Mouse (Mus musculus) brain, adult 2 months (tissue): ENCODE measurements at regions not wholly inside any gene's neighbourhood (a gene's known extent, or its start where the extent isn't known, plus 50 kb on each side); places are given as distances from the start of the nearest gene placed in this dataset.
"Not testable (repeated sequence)": the region's sequence is repeated elsewhere in the genome, so short reads cannot be mapped to it uniquely, and the experiment has no call there.

ENCODE experiments used
- DNase-seq: peaks from one replicate; pipeline ENCODE4 v3.0.0; 2011; ENCODE audit warnings: low read depth, low spot score

DNA sequence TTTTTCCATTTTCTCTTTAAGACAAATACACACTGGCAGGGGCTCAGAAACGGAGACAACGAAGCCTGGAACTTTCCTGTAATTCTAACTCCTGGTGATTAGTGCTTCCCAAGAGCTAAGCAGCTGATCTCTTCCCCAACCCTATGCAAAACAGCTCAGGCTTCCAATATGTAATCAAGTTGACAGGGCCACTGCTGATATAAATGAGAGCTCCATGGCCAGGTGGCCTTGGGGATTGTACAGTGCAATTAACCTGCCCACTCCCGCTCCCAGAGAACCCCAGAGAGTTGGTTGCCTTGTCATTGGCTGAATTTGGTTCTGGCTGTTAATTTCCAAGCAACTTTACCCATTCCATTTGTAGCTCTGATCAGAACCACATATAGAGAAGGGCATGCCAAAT, 67.8 kb downstream of the 4933415F23Rik start:
- peak; percentile 5 for DNase-seq

DNA sequence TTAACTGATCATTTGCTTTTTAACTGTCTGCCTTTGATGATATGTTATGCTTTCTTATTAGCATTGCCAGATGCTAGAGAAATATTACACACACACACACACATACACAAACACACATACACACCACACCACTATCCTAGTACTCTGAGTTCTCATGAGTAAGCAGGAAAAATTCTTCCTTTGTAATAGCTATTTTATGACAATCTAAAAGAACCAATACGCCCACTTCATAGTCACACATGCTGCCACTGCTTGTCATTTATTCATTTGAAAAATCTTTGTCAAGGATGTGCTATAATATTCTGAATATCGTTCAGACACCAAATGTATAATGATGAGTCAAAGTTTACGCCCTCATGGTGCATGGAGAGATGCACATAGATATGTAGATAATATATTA, 78.5 kb downstream of the 4933415F23Rik start:
- peak; percentile 21 for DNase-seq

DNA sequence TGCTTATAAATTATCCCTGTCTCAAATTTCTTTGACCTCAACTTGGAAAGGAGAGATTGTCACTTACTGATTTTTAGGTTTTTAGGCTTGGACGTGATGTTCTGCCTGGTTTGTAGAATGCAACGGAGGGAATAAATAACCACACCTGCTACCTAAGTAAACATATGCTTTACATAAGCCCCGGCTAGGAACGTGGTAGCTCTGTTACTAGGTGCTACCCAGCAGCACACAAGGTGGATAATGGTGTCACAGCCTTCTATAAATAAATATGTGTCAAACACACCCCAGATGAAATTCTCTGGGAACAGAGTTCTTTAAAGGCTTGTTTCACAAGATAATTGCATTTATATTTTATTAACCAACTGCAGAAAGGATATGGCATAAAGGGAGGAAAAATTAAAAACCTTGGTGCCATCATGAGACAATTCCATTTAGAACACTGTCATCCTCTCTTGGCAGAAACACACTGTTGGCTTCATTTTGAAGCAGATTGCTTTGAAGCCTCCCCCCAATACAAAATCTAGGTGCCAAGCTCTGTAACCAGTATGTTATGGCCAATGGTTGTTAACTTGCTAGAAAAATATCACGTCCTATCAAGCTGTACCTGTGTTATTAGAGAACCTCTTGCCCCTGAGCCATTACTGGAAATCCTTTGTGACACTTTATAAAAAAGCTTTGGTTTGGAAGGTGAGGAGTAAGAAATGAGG, 94.1 kb downstream of the 4933415F23Rik start:
- DNase-seq = peak; percentile 96

DNA sequence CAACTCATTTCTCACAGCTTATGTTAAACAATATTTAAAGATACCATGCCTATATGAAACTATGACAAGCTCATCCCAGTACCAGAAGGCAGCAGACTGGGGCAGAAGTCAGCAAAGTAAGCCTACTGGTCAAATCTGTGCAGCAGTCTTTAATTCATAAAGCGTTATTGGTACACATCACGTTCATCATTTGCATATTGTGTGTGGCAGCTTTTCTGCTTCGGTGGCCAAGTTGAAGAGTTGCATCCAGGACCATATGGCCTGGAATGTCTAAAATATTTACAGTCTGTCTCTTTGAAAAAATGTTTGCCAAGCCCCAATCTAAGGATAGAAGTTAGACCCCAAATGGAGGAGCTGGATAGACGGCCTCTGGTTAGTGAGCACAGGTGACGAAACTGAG, 97.2 kb downstream of the 4933415F23Rik start:
- DNase-seq = peak; percentile 67

DNA sequence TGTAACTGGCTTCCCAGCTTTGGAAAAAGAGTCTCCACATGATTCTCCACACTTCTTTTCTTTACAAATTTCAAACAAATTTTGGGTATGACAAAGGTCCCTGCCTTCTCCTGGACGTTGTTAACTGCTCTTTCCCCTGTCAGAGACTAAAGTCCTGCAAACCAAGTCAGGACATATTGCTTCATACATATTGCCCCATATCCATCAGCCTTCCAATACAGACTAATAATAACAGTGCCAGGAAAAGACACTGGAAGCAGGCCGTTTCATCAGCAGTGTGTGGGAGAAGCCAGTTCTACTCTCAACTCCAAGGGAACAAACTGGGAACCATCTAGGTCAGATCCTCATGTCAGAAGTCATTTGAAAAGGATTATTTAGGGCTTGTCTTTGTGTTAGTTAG, 105.4 kb downstream of the 4933415F23Rik start:
- no peak for DNase-seq

DNA sequence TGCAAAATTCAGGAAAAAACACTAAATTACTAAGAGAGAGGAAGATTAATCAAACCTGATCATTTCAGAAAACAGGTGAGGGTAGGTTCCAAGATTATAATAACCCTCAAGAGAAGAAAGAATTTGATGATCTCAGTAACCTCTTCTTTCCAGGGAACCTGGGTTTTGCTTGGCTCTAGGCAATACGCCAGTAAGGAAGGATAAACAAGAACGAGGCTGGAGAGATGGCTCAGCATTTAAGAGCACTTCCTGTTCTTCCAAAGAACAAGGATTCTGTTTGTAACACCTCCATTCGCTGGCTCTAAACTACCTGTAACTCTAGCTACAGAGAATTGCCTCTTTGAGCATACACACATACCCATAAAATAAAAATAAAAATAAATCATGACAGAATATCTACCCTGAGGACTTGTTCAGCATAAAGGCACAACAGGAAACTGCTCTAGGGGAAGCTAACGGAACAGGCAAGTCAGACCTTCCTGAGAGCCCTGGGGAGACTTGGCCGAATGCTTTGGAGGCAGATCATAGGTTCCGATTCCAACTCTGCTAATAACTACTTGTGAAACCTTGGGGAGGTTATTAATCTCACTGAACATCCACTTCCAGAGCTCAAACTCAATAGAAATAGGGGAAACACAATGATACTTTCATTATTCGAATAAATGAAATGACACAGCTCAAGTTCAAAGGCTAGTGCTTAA, 112.4 kb downstream of the 4933415F23Rik start:
- DNase-seq = peak; percentile 69

DNA sequence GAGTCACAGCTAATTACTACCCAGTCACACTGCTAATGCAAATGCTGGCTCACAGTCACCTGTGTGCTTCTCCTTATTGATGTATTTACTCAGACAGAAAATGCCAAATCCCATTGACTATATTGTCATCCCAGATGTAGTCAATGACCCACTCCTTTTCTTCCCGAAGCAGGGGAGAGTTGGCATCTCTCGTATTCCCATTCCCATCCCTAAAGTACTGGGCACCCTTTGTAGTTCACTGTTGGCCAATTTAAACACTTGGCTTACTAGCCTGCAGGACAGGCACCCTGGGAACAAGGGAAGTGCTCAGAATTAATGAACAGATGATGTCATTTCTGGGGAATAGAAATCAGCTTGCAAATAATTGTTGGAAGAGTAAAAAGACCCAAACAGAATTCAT, 114.5 kb downstream of the 4933415F23Rik start:
- peak; percentile 76 for DNase-seq

DNA sequence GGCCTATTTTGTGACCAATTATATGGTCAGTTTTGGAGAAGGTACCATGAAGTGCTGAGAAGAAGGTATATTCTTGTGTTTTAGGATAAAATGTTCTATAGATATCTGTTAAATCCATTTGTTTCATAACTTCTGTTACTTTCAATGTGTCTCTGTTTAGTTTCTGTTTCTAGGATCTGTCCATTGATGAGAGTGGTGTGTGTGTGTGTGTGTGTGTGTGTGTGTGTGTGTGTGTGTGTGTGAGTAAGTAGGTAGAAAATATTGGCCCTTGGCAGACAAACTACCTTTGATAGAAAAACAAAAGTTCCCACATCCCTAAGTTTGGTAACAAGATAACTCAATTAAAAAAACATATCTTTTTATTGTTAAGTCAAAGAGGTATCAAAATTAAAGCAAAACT, 117.8 kb downstream of the 4933415F23Rik start:
- not testable (repeated sequence) for DNase-seq

DNA sequence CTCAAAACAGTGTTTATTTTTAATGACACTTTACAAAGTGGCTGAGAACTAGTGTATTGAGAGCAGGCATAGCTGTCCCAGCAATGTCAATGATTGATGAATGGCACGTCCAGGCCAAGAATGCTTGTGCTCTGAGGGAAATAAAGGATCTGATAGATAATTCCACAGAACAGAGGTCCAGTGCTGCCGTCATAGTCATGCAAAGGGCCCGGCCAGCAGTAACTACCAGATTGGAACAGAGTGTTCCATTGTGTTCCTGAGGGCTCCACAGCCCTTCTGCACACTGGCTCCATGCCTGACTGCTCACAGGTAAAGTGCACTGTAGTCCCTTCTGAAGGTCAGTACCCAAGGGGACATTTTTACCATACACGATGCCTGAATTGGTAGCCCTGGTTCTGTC, 127.1 kb downstream of the 4933415F23Rik start:
- DNase-seq = no peak

DNA sequence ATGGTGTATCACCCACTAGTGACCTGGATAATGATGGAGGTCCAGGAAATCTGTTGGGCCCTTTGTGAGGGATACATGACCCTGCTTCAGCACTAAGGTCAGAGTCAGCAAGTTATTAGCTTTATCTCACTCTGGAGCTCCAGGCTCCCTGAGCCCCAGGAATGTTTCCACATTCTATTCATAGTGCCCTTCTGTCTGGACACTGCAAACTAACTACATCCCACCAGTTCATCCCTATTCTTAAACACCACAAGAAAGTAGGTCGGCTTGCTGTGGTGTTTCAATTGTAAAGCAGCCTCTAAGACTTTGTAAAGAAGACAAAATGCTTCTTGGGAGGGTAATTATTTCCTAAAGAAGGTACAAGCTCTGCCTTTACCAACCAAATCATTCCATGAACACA, 138.2 kb upstream of the Rims1 start:
- peak; percentile 43 for DNase-seq

DNA sequence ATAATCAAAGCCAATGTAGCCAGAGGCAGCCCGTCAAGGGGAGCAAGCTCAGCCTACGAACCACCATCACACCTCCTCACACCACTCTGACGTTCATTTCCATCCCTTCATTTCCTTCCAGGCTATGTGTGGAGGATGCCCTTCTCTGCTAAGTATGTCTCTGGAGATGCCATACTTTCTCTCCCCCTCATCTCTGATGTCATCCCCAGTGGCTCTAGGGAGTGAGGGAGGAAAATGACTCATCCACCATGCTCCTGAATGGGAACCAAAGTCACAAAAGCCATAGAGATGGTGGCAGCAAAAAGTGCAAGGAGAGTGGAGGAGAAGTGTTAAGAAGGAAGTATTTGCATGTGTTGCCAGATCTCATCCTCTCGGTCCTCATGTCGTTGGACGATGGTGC, 134.0 kb upstream of the Rims1 start:
- peak; percentile 85 for DNase-seq

DNA sequence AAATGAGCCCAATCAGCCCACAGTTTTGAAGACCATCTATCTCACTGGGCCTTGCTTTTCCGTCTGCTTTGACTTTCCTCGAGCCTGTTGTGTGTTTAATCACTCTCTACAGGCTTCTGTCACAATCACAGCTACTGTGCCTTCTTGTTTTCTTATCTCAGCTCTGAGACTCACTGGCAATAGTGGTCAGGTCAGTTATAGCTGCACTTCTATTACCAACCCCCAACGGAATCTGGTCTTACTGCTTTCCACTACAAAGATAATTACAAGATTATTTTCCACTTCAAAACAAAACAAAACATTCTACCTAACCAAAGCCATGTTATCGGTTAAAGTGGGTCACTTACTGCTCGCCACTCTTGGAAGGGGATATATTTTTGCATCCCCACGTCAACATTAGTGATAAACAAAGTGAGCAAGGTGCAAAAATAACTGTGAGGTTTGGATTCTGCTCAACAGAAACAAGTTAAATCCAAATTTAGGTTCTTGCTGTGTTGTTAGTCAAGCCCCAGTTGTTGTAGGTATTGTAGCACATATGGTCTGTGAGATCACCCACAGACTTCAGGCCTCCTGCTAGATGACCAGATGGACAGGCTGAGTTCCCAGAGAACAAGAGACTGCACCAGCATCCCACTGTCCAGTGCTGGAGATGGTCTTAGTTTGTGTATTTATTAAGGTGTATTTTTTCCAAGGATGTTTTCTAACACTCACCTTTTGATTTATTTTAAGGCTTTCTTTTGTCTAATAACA, 125.5 kb upstream of the Rims1 start:
- DNase-seq = peak; percentile 98

DNA sequence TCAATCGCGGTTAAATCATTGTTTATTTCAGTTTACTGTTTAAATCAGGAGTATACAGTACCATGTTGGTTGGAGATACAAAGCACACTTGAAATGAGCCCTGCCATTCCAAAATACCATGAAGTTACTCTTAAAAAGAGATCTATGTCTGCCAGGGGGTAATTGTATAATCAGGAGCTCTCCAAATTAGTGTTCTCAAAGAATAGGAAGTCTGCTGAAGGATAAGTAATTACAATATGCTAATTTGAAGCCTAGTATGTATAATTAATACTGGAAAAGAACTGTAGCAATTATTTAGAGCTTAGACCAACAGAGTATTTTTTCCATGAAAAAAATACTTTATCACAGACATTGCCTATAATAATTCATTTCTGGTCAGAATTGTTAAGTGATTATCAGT, 97.2 kb upstream of the Rims1 start:
- DNase-seq = no peak

DNA sequence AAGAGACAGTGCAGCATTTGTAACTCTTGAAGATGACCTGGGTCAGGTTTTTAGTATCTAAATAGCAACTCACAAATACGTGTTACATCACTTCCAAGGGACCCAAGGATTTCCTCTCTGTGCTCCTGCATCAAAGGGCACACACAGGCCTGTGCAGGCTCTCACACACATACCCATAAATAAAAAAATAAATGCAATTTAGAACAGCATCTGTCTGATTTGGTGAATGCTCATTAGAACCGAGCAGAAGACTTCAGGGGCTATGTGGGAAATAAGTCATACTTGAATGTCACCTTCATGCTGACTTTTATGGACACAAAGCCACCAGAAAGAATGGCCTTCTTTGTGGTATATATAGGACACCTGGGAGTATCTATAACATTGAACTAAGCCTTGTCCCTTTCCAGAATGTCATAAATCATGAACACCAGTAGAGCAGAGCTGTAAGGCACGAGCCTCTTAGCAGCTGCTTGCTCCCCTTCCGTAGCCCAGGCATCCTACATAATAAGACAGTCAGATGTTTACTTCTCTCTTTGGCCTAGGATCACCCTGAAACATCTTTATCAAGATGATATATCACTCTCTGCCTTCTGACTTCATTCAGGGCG, 95.3 kb upstream of the Rims1 start:
- no peak for DNase-seq

DNA sequence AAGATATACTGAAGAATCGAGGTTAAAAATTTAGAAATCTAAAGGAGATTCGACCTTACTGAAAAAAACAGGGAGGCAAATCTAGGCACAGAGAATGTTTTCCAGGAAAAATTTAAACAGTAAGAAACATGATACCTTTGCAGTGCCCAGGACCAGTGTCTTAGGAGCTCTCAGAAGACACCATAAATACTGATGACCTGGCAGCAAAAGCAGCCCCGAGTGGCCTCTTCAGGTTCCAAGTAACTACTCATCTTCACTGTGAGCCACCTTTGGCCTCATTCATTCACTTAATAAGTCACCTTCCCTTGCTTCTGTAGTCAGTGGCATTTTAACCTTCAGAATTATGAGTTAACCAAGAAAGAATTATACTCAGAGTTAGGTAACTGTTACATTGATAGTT, 89.3 kb upstream of the Rims1 start:
- DNase-seq = no peak

DNA sequence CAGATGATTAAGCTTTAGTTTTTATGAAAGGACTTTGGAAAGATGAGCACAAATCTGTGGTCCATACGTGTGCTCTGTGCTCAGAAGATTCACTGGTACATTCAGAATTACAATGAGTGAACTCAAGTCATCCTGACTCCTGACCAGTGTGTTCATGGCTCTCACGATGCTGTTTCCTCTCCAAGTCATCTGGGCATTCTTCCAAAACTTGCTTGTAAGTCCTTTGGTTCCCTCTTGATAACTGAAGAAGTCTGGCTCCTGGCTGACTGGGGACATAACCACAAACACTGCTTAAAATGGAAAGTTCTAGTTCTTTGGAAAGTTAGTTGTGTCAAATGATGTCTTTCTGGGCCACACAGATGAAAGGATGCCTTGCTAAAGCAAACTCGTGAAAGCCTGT, 57.2 kb upstream of the Rims1 start:
- DNase-seq = peak; percentile 22
